Mouse (Mus musculus) v-Abl transformed pro-B cells (cell line): ENCODE measurements around the gene Gramd1b.

Experiments
- in situ Hi-C, 2 experiments: fragments of 400-800 bp; cut with MboI; formaldehyde crosslinking; loops; one replicate each; pipeline ENCODE4 v1.15.1; 2025; ENCODE audit not compliant: unreplicated experiment in 2 of 2

Gene Gramd1b

GRCm38 (mm10) chr9:40324826-40325225 lies 206.4 kb downstream of the Gramd1b start:
- in situ Hi-C loops = loop anchor here (5.0 to 25.0 kb wide), 4 partner anchors 98 to 813 kb away; partner anchors contain the start of gene Olfr229 (in 1 of the 2)

- in situ Hi-C loops = no loop called here
Observed at GRCm38 (mm10) chr9:40324232-40324792, 206.9 kb downstream of the Gramd1b start.

DNA sequence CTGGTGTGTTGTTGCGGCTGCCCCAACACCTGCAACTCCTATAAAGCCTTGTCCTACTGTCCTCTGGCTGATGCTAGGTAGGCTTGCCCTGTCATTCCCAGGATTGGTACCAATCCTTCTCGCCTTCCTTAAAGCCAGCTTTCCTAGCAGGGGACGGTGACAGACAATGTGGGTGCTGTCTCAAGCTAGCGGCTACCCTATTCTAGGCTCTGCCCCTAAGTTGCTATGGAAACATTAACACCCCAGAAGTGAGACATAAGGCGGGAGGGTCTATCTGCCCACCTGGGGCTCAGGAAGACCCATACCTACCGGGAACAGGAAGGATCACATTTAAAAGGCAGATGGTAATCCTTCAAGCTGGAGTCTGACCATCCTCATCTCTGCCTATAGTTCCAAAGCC lies 207.4 kb downstream of the Gramd1b start:
- in situ Hi-C loops = no loop called here

- in situ Hi-C loops = no loop called here
Observed at GRCm38 (mm10) chr9:40323171-40323570, 208.0 kb downstream of the Gramd1b start.

- in situ Hi-C loops = no loop called here
Observed at GRCm38 (mm10) chr9:40322372-40322771, 208.8 kb downstream of the Gramd1b start.

- in situ Hi-C loops = no loop called here
Observed at GRCm38 (mm10) chr9:40321668-40322003, 209.5 kb downstream of the Gramd1b start.

DNA sequence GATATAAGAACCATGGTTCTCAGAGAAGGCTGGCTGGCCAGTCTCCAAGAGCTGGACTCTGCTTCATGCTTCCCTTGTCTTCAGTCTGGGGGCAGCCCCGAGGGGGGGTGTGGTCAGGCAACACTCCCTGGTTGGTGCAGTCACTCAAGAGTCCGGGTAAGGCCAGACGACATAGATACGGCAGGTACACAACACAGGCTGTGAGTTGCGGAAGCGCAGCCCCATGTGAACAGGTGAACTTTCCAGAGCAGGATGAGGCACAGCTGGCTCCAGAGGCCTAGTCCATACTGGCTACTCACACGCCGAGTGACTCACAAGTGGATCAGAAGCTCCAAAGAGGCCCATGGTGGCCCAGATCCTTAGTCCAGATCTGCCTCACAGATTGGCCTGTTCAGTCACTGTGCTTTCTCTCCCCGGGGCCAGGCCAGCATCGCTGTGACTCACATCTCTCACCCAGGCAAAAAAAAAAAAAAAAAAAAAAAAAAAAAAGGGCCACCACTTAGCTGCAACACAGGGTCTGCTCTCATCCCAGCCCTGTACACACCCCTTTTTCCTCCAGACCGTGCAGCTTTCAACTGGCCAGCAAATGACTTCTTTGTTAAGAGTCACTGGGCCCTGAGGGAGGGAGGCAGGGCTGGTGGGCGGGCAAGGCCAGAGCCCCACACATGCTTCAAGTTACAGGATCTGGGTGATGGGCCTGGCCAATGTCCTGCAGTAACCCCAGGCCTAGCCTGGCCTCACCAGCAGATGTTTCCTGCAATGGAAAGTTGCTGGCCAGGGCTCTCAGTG lies 210.1 kb downstream of the Gramd1b start:
- in situ Hi-C loops = no loop called here

GRCm38 (mm10) chr9:40320405-40320804 lies 210.8 kb downstream of the Gramd1b start:
- in situ Hi-C loops = no loop called here

DNA sequence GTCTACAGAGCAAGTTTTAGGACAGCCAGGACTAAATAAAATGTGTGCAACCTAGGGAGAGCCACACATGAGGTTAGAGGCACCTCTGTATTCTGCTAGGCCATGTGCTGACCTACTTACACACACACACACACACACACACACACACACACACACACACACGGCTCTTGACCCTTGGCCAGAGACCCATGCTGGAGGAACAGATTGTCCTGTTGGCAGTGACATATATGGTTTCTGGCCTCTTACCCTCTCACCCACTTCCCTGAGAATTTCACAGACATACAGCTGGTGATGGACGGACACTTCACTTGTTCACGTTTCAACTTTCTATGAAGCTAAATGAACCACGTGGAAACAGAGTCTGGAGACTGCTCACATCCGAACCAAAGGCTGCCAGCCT lies 212.4 kb downstream of the Gramd1b start:
- in situ Hi-C loops = no loop called here

DNA sequence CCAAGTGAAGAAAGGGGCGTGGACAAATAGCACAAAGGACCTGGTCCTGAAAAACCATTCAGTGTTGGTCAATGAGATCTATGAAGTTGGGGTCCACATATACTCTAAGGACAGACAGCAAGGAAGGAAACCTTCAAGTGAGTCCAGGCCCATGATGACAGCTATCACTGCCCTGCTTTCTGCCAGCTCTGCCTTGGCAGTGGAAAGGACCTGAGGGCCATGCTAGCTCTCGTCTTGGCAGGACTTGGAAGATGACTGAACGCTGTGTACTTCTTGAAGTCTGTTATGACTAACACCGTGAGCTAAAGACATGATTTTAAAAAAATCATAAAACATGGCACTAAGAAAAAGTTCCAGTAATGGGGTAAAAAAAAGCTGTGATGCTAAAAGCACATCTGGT lies 213.4 kb downstream of the Gramd1b start:
- in situ Hi-C loops = no loop called here

DNA sequence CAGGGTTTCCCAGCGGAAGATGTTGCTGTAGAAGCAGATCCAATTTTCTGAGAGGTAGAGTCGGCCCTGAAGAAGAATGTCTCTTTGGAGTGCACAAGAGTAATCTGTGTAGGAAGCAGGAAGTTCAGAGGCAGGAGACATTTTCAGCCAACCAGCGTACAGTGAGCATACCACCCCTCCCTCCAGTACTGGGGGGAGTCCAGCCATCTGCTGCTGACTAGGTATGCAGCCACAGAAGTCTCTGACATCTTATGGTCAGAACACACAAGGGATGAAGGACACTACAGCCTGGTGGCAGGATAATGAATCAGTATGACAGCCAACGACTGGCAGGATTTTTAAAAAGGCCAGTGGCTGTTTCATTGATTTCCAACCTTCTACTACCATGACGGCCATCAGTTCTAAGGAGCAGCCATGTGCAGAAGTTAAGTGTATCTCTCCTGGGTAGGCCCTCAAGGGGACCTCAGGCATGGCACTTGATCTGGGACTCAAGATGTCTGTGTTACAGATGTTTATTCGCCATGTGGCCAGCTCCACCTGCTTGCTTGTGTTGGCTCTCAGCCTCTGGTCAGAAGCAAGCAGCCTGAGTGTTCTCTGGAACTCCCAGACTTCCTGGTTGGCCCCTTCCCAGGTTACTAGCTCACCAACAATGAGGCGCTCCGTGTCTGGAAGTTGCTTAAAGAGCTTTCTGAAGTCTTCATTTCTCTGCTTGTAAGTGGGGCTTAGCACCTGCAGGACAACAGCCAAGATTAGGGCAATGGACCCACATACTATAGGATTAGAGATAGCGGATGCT lies 214.1 kb downstream of the Gramd1b start:
- in situ Hi-C loops = no loop called here

DNA sequence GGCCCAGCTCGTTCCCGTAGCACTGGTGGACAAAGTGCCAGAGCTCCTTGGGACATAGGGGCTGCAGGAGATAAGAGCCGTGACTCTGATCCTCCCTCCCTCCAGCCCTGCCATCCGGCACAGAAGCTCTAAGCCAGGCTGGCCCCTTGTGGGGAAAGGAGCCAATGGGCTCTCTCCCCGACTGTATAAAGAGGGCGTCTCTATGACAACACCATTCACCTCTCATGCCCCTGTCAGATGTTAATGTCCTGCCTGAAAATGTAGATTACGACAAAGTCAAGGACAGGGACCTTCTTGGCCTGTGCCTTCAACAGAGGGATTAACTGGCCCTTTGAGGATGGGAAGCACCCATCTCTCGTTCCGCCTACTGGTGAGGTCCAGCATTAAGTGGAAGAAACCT lies 219.4 kb downstream of the Gramd1b start:
- in situ Hi-C loops = no loop called here

GRCm38 (mm10) chr9:40309876-40310275 lies 221.3 kb downstream of the Gramd1b start:
- in situ Hi-C loops = no loop called here

- in situ Hi-C loops = no loop called here
Observed at GRCm38 (mm10) chr9:40307311-40307710, 223.9 kb downstream of the Gramd1b start.

GRCm38 (mm10) chr9:40304243-40304642 lies 226.9 kb downstream of the Gramd1b start:
- in situ Hi-C loops = no loop called here

DNA sequence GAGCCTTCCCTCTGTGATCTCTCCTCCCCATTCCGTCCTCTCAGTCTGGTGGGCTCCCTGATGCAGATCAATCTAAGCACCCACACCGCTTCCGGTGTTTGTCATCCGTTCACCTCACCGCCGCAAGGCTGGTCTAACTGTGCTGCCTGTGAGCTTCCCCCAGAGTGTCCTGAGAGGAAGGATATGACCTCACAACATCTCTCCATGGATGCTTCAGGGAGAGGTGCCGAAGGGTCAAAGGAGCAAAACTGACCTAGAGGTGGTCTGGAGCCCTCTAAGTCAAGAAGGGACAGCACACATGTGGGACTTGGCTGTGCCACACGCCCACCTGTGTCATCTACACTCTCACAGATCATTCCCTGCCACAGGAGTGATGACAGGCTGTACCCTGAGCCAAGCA lies 228.8 kb downstream of the Gramd1b start:
- in situ Hi-C loops = no loop called here

DNA sequence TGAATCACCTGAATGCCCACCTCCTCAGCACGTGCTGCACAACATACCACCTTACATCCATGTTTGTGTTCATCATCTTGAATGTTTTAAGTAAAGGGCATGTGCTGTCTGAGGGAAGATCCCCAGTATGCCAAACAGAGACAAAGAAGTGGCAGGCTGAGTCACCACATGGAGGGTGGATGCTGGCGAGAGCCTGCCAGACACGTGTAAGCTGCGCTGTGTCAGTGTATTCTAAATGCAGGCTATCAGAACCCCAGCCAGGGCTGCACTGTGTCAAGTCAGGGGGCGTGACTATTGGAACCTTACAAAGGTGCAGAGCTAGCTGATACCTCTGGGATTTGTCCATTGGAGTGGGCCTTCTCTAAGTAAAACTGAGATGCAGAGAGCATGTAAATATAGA lies 229.7 kb downstream of the Gramd1b start:
- in situ Hi-C loops = no loop called here

DNA sequence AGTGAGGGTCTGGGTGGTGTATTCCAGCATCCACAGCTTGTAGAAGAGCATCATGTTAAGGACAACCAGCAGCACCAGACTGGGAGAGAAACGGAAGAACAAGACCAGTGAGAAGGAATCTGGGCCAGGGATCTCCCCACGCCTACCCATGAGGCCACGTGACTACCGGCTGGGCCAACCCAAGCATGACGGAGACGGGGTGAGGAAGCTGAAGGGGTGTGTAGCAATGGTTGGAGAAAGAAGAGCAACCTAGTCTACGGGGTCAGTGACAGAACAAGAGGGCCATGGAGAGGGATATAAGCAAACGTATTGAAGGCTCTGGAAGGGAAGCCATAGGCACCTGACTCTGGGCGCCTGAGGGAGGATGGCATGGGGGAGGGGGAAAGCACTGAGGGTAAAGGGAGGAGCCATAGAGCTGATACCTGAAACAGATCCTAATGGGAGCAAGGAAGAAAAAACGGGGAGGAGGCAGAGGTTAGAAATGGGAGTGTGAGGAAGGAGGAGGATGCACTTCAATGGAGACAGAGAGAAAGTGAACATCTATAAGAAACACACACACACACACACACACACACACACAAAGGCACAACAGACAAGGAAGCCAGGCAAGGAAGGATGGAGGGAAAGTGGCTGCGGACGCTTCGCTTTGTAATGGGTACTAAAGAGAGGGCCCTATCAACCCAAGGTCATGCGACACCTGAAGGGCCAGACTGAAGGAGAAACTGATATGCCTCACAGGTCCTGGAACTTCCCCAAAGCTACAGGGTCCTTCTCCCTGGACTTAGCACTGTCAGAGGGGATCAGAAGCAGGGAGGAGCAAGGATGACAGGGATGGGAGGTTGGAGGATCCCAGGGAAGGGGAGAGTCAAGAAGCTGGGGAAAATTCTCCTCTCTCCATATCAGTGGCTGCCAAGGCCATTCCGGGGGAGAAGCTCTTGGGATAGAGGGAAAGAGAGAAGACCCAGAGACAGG lies 230.9 kb downstream of the Gramd1b start:
- in situ Hi-C loops = no loop called here

- in situ Hi-C loops = no loop called here
Observed at GRCm38 (mm10) chr9:40299323-40299722, 231.9 kb downstream of the Gramd1b start.

DNA sequence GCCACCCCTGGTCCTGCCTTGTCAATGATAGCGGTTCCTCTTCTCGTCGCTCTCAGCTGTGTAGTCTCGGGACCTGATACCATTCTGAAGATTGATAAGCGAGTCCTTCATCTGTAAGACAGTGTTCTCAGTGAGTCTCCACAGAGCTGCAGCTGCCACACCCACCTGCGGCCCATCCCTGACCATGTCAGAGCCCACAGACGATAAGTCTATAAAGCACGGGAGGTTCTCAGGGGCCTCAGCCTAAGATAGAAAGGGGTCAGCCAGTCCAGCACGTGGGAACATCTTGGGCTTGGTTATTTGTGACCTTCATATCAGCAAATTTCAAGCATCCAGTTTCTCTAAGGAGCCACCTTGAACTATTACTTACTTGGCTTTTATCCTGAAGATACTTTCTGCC lies 233.2 kb downstream of the Gramd1b start:
- in situ Hi-C loops = no loop called here

GRCm38 (mm10) chr9:40296251-40296650 lies 234.9 kb downstream of the Gramd1b start:
- in situ Hi-C loops = no loop called here
